Mouse (Mus musculus) fat pad, adult 2 months (tissue): ENCODE measurements at regions not wholly inside any gene's neighbourhood (a gene's known extent, or its start where the extent isn't known, plus 50 kb on each side); places are given as distances from the start of the nearest gene placed in this dataset.

ENCODE experiments used
- DNase-seq: peaks from one replicate; pipeline ENCODE4 v3.0.0-alpha.2; 2011; ENCODE audit warnings: low read depth, low spot score; ENCODE audit errors: extremely low read depth

- no peak for DNase-seq
Measured at GRCm38 (mm10) chr2:30743976-30744620, 59.4 kb downstream of the 1700001O22Rik start.

GRCm38 (mm10) chr2:30743265-30743846, 60.1 kb downstream of the 1700001O22Rik start:
- peak; percentile 21 for DNase-seq

GRCm38 (mm10) chr2:30741450-30741849, 62.0 kb downstream of the 1700001O22Rik start:
- DNase-seq = no peak

GRCm38 (mm10) chr2:30737759-30738158, 65.7 kb downstream of the 1700001O22Rik start:
- no peak for DNase-seq

GRCm38 (mm10) chr2:30736705-30737104, 66.8 kb downstream of the 1700001O22Rik start:
- DNase-seq = no peak

- no peak for DNase-seq
Measured at GRCm38 (mm10) chr2:30736236-30736635, 67.2 kb downstream of the 1700001O22Rik start.

GRCm38 (mm10) chr2:30733853-30734252, 69.6 kb downstream of the 1700001O22Rik start:
- no peak for DNase-seq

GRCm38 (mm10) chr2:30731832-30732231, 71.6 kb downstream of the 1700001O22Rik start:
- DNase-seq = no peak

- no peak for DNase-seq
Measured at GRCm38 (mm10) chr2:30727948-30728347, 75.5 kb downstream of the 1700001O22Rik start.

- DNase-seq = no peak
Measured at GRCm38 (mm10) chr2:30725601-30726489, 77.6 kb downstream of the 1700001O22Rik start.

- DNase-seq = no peak
Measured at GRCm38 (mm10) chr2:30725186-30725585, 78.3 kb downstream of the 1700001O22Rik start.

- no peak for DNase-seq
Measured at GRCm38 (mm10) chr2:30724521-30724920, 78.9 kb downstream of the 1700001O22Rik start.

- no peak for DNase-seq
Measured at GRCm38 (mm10) chr2:30723059-30723587, 80.3 kb downstream of the 1700001O22Rik start.

- no peak for DNase-seq
Measured at GRCm38 (mm10) chr2:30722263-30723050, 81.0 kb downstream of the 1700001O22Rik start.

GRCm38 (mm10) chr2:30721473-30722262, 81.8 kb downstream of the 1700001O22Rik start:
- DNase-seq = no peak

GRCm38 (mm10) chr2:30721048-30721461, 82.4 kb downstream of the 1700001O22Rik start:
- no peak for DNase-seq

- no peak for DNase-seq
Measured at GRCm38 (mm10) chr2:30720291-30720690, 83.2 kb downstream of the 1700001O22Rik start.

GRCm38 (mm10) chr2:30719611-30720290, 83.7 kb downstream of the 1700001O22Rik start:
- DNase-seq = no peak

GRCm38 (mm10) chr2:30718741-30719381, 84.6 kb downstream of the 1700001O22Rik start:
- DNase-seq = no peak
